Mouse (Mus musculus): ENCODE results near the gene Etfb.

DNA sequence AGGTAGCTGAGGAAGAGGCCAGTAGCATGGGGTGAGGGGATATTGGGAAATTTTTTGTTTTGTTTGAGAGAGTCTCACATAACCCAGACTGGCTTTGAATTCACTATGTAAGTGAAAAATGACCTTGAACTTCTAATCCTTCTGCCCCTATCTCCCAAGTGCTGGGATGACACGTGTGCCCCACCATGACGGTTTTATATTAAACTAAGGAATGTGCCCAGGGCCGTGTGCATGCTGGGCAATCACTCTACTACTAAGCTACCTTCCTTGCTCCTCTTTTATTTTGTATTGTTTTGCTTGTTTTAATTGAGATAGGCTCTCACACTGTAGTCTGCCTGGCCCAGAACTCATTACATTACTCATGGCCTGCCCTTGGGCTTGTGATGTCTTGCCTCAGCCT lies 2.8 kb upstream of the Etfb start:
- TF ChIP-seq CTCF (IDR thresholded peaks at IDR 0.05 in 2 of 3, conservative IDR thresholded peaks at IDR 0.05 in 1 of 3; ENCODE audit: control insufficient read depth in 1 of 3, insufficient read depth in 1 of 3, low read depth in 2 of 3, low read length in 3 of 3, poor library complexity in 1 of 3, severe bottlenecking in 1 of 3) (no peak), TBP (IDR thresholded peaks at IDR 0.05; ENCODE audit: low read depth, low read length) (no peak), USF1 (IDR thresholded peaks at IDR 0.05; ENCODE audit: low read depth, low read length) (no peak), POLR2AphosphoS2 (IDR thresholded peaks at IDR 0.05; ENCODE audit: low read length) (no peak), POLR2A (IDR thresholded peaks at IDR 0.05; ENCODE audit: control insufficient read depth in 1 of 2, insufficient read depth in 1 of 2, low read depth in 1 of 2, low read length in 2 of 2, poor library complexity in 1 of 2) (no peak), GATA1 (IDR thresholded peaks at IDR 0.05; ENCODE audit: low read depth, low read length) (no peak), HCFC1 (IDR thresholded peaks at IDR 0.05; ENCODE audit: low read depth, low read length) (no peak), NELFE (IDR thresholded peaks at IDR 0.05; ENCODE audit: low read depth, low read length) (no peak), MAFK (IDR thresholded peaks at IDR 0.05; ENCODE audit: borderline replicate concordance, low read depth, low read length) (no peak), BHLHE40 (IDR thresholded peaks at IDR 0.05; ENCODE audit: borderline replicate concordance, low read depth, low read length) (no peak)
